Mouse (Mus musculus): Measurements from ENCODE around the gene Ccdc88b. TPM values are rescaled to one million over a fixed set of nuclear protein-coding genes. Genes with fewer than 3 reads are reported as not detected.
A peak's percentile ranks its signal among the peaks of the same experiment; 100 is the strongest.
"Not testable (repeated sequence)": the region's sequence is repeated elsewhere in the genome, so short reads cannot be mapped to it uniquely, and the experiment has no call there.

Ccdc88b gene
- 10 to 100 TPM; 14.6 to 15.7 TPM for total RNA-seq (2021)
- long read RNA-seq, experiment 1, partial matches to known transcripts: 10 of 11 reads
- long read RNA-seq, experiment 1, other reads (novel, unspliced or antisense): 1 of 11 reads
- long read RNA-seq, experiment 2, partial matches to known transcripts: 16 of 25 reads
- long read RNA-seq, experiment 2, other reads (novel, unspliced or antisense): 8 of 25 reads

DNA sequence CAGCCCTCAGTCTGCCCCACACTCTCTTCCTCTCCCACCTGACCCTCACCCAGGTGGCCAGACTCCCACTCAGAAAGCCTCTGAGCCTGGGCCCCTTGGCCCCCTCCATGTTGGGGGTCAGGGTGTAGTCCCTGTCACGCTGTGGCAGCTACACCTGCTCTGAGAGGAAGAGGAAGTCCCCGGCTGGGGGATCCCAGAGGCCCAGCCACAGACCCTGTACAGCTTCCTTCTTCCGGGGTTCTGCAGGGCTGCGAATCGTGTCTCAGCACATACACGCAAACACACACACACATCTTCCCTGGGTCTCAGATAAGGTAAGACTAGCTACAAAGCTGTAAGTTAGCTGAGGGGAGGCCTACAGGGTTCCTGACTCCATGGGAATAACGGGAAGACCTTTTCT lies at the start of gene Ccdc88b:
Gene Ccdc88b, minus strand, starts transcription at position 181 of the 400 bp plus-strand sequence.
- 0 out of 2 replicates have a peak within 1 kb of the TSS, but pooled peaks have one; percentile 28 for H3K27ac ChIP-seq
- no peak for TF ChIP-seq CTCF (conservative IDR thresholded peaks at IDR 0.05)
- DNase-seq (ENCODE audit: low spot score in 2 of 2): no peak

DNA sequence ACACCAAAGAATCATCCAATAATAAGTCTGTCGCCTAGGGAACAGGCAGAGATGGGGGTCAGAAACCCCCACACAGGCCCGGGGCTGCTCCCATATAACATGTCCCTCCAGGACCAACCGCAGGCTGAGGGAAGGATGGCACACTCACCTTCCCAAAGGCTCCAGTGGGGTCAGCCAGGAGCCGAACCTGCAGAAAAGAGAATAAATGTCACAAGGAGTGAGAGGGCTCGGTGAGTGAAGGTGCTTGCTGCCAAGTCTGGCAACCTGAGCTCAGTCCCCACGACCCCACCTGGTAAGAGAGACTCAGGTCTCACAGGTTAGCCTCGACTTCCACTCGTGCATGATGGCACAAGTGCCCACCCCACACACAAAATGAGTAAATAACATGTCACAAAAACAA lies 49.1 kb upstream of the Ccdc88b start:
- H3K4me3 ChIP-seq: peak overlapping the region; percentile 71; the same call in 1 of the 2 replicates
- no peak for TF ChIP-seq CTCF (conservative IDR thresholded peaks at IDR 0.05)
- DNase-seq (ENCODE audit: low spot score in 2 of 2): no peak

More for the DNA sequence above, at the start of gene Ccdc88b:
- H3K4me3 ChIP-seq: no peak within 1 kb of the TSS

DNA sequence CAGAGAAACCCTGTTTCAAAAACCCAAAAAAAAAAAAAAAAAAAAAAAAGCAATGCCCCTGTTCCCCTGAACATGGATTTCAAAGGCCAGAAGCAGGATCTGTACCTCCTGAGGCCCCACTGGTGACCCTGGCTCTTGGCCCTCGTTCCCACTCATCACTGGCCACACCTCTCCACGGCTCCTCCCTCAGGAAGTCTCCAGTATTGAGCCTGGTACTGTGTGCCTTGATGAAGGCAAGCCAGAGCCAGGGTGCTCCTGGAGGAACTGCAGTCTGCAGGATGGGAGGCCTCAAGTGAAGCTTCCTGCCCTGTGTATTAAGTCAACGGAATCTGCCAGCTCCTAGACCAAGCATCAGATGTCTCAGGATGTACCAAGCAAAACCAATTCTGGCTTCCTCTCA lies 48.2 kb upstream of the Ccdc88b start:
- no peak for DNase-seq (ENCODE audit: low spot score in 2 of 2)
- peak overlapping the region; percentile 41; the same call in 1 of the 2 replicates for H3K27ac ChIP-seq
- peak; percentile 28; the same call in 1 of the 2 replicates for TF ChIP-seq CTCF (conservative IDR thresholded peaks at IDR 0.05)
- H3K4me3 ChIP-seq: no peak overlapping the region

More for the DNA sequence above, 49.1 kb upstream of the Ccdc88b start:
- peak overlapping the region; percentile 41; the same call in 1 of the 2 replicates for H3K27ac ChIP-seq

DNA sequence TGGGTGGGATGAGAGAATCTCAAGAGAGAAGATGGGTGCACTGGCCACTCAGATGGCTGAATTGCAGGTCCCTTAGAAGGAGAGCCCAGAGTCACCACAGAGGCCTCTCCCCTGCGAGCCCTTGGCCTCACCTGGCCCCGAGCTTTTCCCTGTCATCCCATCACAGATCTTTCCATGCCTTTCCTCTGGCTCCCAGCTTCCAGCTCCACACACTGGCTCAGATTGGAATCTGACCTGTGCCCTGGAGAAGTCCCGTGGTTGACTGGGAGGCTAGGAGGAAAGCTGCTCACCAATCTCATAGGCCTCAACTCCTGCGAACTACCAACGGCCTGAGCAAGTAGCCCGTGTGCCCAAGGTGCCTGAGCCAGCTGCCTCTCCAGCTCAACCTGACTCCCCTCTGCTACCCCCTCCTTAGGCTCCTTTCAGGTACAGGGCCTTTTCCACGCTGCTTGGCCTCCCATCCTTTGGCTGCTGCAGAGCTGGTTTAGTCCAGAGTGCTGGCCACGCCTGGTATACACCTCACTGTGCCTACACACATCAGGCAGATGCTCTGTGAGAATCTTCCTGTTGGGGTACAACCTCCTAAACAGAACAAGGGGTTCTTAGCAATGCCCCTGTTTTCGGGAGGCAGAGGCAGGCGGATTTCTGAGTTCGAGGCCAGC lies 47.6 kb upstream of the Ccdc88b start:
- DNase-seq (ENCODE audit: low spot score in 2 of 2): no peak
- Histone ChIP-seq H3K27ac (no peak overlapping the region), H3K4me3 (no peak overlapping the region)
- no peak for TF ChIP-seq CTCF (conservative IDR thresholded peaks at IDR 0.05)

DNA sequence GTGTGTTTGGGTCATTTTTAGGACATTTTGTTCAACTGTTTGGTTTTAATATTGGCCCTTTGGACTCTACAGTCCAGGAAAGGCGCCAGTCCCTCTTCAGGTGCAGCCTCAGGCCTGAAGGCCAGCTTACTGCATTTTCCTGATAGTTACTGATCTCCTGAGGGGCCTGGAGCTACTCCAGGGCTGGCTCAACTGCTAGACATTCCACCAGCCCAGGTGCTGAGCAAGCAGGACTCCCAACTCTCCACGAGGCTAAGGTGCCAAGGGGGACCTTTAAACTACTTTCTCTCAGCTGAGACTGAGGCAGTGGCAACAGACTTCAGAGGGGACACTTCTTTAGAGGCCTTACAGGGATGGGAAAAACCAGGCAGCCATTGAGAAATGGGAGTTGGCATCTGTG lies 46.8 kb upstream of the Ccdc88b start:
- no peak overlapping the region for H3K27ac ChIP-seq
- no peak for DNase-seq (ENCODE audit: low spot score in 2 of 2)
- H3K4me3 ChIP-seq: no peak overlapping the region
- TF ChIP-seq CTCF (conservative IDR thresholded peaks at IDR 0.05): no peak

DNA sequence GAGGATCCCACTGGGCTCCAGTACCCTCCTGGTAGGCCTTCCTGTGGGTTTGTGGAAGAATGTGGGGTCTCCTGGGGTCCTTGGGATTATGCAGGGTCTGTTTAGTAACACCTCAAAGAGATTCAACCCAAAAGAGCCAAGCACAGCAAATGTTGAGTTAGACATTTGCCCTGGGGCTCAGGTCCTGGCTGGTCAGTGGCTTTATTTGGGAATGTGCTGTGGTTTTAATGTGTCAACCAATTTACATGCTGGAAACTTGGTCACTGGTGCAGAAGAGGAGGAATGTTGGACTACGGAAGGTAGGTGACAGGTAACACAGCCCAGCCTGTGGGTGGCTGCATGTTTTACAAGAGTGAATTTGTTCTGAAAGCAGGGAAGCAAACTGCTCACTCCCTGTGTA lies 45.0 kb upstream of the Ccdc88b start:
- no peak for DNase-seq (ENCODE audit: low spot score in 2 of 2)
- Histone ChIP-seq H3K4me3 (no peak overlapping the region), H3K27ac (no peak overlapping the region)
- TF ChIP-seq CTCF (conservative IDR thresholded peaks at IDR 0.05): no peak

DNA sequence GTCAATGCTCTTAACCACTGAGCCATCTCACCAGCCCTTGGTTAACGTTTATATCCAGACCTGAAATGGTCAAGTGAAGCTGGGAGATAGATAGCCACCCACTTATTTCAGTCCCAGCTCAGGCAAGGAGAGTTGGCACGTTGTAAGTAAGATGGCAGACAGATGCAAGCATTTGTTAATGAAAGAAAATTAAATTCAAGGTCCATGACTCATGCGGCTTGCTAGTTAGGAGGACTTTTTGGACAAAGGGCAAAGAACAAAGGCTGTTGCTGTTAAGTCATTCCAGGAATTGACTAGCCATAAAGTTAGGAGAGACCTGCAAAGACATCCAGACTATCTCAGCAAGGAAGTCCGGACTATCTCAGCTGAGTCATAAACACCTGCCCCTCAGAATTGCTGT lies 41.6 kb upstream of the Ccdc88b start:
- H3K27ac ChIP-seq: no peak overlapping the region
- no peak for DNase-seq (ENCODE audit: low spot score in 2 of 2)
- H3K4me3 ChIP-seq: no peak overlapping the region
- TF ChIP-seq CTCF (conservative IDR thresholded peaks at IDR 0.05): no peak

DNA sequence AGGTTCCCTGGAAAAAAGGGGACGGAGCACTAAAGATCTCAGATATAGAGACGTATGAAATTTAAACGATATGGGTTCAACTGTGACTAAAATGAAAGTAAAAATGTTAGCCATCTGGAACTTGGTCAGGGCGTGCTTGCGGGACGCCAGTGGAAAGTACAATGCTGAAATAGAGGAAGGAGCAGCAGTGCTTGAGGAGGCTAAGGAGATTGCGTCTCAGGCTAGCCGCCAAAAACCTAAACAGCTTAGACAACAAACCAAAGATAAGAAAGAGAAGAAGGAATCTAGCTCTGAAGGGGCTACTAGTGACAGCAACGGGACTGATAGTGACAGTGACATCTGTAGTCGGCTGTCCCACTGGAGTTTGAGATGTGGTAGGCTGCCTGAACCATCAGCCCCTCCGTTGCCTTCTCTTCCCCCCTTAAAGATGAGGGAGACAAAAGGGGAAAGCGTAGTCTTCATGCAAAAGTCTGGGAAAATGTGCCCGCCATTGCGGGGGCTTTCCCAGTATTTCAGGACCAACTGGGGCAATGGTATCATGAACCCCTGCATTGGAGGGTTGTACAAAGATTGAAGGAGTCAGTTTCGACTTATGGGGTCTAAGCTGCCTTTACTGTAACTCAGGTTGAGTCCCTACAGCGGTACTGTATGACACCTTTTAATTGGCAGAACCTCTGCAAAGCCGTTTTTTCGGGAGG lies 37.7 kb upstream of the Ccdc88b start:
- not testable (repeated sequence) for H3K27ac ChIP-seq; DNase-seq (ENCODE audit: low spot score in 2 of 2); H3K4me3 ChIP-seq

DNA sequence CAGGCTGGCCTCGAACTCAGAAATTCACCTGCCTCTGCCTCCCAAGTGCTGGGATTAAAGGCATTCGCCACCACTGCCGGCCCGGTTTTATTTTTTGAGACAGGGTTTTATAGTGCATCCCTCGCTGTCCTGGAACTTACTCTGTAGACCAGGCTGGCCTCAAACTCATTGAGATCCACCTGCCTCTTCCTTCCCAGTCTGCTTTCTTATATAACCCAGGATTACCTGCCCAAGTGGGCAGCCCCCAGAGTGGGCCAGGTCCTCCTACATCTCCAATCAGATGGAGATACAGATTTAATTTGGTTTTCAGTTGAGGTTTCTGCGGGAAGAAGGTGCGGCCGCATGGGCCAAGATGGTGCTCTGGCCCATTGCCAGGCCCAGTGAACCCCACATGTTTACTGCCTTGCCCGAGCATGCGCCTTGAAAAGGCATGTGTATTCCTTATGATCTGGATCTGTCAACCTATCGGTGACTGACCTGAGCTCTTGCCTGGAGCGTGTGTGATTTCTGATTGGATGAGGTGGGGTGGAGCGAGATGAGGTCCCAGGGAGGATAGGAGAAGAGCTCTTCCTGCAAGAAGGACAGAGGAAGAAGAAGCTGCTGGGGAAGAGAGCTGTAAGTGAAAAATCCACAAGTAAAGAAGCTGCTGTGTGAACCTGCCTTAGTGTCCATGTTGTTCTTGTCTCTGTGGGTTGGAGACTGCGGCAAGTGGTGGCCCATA lies 35.9 kb upstream of the Ccdc88b start:
- no peak overlapping the region for H3K4me3 ChIP-seq
- no peak for DNase-seq (ENCODE audit: low spot score in 2 of 2)

DNA sequence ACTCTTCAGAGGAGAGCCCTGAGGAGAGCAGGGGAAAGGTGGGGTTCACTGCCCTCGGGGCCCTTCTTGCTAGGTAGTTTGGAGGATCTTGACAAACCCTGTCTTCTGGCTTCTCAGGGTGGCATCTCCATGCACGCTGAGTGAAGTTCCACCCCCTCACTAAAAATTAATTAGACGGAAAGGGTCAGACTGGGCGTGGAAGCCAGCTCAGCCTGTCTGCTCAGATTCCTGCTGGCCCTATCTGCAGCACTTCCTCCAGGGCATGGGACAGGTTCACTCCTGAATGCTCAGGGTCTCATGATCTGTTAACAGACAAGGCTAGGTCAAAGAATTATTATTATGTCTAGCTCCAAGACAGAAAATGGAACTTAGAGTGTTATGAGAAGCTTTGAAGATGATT lies 34.5 kb upstream of the Ccdc88b start:
- Histone ChIP-seq H3K4me3 (no peak overlapping the region), H3K27ac (no peak overlapping the region)
- no peak for DNase-seq (ENCODE audit: low spot score in 2 of 2)
- TF ChIP-seq CTCF (conservative IDR thresholded peaks at IDR 0.05): no peak

More for the DNA sequence above, 35.9 kb upstream of the Ccdc88b start:
- TF ChIP-seq CTCF (conservative IDR thresholded peaks at IDR 0.05): no peak
- no peak overlapping the region for H3K27ac ChIP-seq

DNA sequence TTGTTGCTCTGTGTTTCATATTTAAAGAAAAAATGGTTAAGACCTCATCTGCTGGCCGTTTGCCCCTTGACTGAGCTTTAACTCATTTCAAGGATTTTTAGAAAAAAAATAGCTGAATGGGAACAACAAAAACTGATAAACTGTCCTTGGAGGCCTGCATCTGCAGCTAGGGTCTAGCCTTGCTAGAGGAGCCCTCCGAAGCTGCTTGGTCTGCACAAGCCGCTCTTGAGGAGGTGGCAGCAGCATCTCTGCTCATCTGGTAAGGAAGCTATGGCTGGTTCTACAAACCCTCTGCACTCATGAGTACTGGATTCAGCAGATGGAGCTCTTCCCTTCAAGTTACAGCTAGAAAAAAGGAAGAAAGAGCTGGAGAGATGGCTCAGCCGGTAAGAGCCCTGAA lies 20.0 kb upstream of the Ccdc88b start:
- H3K4me3 ChIP-seq: no peak overlapping the region
- TF ChIP-seq CTCF (conservative IDR thresholded peaks at IDR 0.05): no peak
- no peak overlapping the region for H3K27ac ChIP-seq
- no peak for DNase-seq (ENCODE audit: low spot score in 2 of 2)

DNA sequence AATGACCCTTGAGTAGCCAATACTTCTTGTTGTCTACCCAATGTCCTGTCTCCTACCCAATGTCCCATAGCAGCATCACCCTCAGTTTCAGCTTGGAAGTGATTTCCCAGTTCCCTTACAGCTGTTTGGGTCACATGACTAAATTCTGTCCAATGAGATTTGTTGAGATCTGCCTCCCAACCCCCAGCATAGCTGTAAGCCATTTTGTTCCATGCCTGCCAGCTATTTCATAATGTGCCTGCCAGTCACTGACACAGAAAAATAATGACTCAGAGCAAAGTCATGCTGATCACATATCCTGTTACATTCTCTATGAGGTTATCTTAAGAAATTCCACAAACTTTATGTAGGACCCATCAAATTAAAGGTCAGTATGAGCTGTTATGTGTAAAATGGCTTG lies 18.8 kb upstream of the Ccdc88b start:
- Histone ChIP-seq H3K4me3 (no peak overlapping the region), H3K27ac (no peak overlapping the region)
- no peak for TF ChIP-seq CTCF (conservative IDR thresholded peaks at IDR 0.05)
- DNase-seq (ENCODE audit: low spot score in 2 of 2): no peak

DNA sequence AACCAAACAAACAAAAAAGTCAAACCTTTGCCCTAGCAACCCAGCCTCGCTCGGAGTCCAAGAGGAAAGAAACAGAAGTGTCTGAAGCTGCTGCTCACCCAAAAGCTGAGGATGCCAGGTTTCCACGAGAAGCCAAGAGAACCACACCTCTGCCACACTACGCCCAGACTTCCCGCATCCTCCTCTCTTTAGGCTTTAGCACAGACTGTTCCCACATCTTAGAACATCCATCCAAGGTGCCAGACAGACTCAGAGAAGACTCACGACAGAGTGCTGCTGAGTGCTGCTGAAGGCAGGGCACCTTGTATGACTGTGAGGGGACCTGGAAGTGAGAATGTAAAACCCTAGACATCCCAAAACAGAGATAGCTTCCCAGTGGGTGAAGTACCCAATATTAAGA lies 17.8 kb upstream of the Ccdc88b start:
- no peak for DNase-seq (ENCODE audit: low spot score in 2 of 2)
- H3K4me3 ChIP-seq: no peak overlapping the region
- no peak for TF ChIP-seq CTCF (conservative IDR thresholded peaks at IDR 0.05)

More for the DNA sequence above, 17.8 kb upstream of the Ccdc88b start:
- no peak overlapping the region for H3K27ac ChIP-seq
